Mouse (Mus musculus): ENCODE results near the gene Rab11a.
A peak's percentile ranks its signal among the peaks of the same experiment; 100 is the strongest.
"Not testable (repeated sequence)": the region's sequence is repeated elsewhere in the genome, so short reads cannot be mapped to it uniquely, and the experiment has no call there.

The Rab11a gene

GRCm38 (mm10) chr9:64747735-64748134 is 10.2 kb upstream of the Rab11a start:
- DNase-seq (ENCODE audit: low read depth, low spot score) = no peak

GRCm38 (mm10) chr9:64742453-64742852 is 4.9 kb upstream of the Rab11a start:
- no peak for DNase-seq (ENCODE audit: low read depth, low spot score)

GRCm38 (mm10) chr9:64739001-64739400 is 1.4 kb upstream of the Rab11a start:
- DNase-seq (ENCODE audit: low read depth, low spot score) = no peak

DNA sequence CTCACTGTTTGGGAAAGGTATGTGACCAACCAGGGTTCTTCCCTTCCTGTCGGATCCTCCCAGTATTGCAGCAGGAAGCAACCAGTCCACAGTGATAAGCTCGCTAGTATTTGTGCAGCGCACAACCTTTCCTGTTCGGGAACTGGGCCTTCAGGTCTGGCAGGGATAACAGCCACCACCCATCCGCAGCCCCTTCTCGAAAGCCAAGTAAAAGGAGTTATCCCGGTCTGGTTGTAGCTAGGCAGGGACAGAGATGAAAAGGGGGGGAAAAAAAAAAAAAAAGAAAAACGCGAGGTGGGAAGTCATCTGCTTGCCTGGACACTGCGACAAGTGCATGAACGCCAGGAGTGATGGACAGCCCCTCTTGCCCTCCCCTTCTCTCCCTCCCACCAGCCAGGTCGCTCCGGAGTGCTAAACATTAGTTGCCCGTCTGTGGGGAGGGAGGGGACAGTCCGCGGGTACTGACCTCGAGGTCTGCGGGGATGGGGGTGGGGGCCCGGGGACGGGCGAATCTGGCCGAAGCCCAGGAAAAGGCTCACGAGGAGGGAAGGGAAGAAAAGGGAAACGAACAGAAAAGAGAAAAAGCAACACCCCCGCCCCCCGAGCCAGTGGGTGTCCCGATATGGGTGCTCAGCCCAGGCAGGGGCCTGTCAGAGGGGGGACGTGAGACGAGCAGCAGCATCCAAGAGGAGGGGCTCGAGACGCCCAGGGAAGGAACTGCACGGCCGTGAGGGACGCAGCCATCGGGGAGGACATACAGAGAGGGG is 736 bp downstream of the Rab11a start:
- peak; percentile 41 for DNase-seq (ENCODE audit: low read depth, low spot score)

GRCm38 (mm10) chr9:64736076-64736638 is 1.4 kb downstream of the Rab11a start:
- no peak for DNase-seq (ENCODE audit: low read depth, low spot score)

DNA sequence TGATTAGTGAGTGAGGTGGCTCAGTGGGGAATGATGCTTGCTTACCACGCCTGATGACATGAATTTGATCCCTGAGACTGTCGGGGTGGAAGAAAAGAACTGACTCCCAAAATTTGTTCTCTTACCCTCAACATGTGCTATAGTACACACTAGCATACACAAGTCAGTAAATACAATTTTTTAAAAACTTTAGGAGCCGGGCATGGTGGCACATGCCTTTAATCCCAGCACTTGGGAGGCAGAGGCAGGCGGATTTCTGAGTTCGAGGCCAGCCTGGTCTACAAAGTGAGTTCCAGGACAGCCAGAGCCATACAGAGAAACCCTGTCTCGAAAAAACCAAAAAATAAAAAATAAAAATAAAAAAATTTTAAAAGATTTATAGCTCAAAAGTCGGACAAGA is 2.6 kb downstream of the Rab11a start:
- DNase-seq (ENCODE audit: low read depth, low spot score) = not testable (repeated sequence)

DNA sequence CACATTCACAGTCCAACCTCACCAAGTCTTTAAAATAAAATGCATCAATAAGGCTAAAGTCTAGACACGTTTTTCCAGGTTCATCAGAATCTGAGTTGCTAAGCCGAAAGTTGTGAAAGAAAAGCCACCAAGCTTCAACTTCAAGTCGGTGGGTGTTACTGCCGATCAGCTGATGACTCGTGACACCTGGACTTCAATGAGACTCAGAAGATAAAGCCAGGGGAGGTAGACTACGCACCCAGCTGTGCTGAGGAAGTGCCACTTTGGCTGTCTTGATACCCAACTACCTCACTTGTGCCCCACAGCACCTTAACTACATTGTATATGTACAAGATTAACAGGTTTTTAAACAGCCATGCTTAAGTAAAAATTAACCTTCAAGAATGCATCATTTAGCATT is 3.4 kb downstream of the Rab11a start:
- DNase-seq (ENCODE audit: low read depth, low spot score) = no peak

- DNase-seq (ENCODE audit: low read depth, low spot score) = no peak
These were observed 6.5 kb downstream of the Rab11a start for GRCm38 (mm10) chr9:64731029-64731560.

DNA sequence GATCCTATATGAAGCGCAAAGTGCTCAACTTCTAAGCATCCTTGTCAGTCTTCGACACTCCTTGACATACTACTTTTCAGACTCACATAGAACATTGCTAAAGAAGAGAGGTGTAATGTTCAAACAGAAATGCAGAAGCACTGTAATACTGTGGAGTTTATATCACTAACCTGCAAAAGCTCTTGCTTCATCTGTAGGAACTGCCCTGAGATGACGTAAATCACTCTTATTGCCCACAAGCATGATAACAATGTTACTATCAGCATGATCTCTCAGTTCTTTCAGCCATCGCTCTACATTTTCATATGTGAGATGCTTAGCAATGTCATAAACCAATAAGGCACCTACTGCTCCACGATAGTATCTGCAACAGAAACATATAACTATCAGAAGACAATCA is 11.1 kb downstream of the Rab11a start:
- no peak for DNase-seq (ENCODE audit: low read depth, low spot score)

GRCm38 (mm10) chr9:64719526-64720163 is 17.9 kb downstream of the Rab11a start:
- no peak for DNase-seq (ENCODE audit: low read depth, low spot score)

- not testable (repeated sequence) for DNase-seq (ENCODE audit: low read depth, low spot score)
These were observed 27.3 kb downstream of the Rab11a start for GRCm38 (mm10) chr9:64710291-64710690.

- DNase-seq (ENCODE audit: low read depth, low spot score) = no peak
These were observed 33.3 kb downstream of the Rab11a start for GRCm38 (mm10) chr9:64704073-64704840.

DNA sequence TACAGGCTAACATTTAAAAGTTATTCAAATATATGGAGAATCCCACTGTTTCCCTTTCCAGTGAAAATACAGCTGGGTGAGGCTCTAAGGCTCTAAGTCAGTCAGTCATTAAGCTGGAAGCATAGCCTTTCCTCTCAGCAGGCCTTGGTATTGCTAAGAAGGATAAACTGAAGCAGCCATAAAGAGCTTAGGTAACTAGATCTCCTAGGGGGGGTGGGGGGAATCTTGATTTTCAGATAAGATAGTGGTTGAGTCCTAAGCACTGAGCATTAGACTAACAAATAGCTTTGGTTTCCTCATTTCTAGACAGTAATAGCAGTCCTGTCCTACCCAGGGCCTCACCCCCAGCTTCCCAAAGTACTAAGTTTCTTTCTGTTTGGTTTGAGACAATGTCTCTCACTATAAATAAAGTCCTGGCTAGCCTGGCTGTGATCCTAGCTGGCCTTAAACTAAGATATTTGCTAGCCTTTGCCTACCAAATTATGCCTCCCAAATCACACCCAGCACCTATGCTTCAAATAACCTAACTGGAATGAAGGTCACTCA is 34.1 kb downstream of the Rab11a start:
- no peak for DNase-seq (ENCODE audit: low read depth, low spot score)

- DNase-seq (ENCODE audit: low read depth, low spot score) = no peak
These were observed 34.6 kb downstream of the Rab11a start for GRCm38 (mm10) chr9:64702937-64703336.

DNA sequence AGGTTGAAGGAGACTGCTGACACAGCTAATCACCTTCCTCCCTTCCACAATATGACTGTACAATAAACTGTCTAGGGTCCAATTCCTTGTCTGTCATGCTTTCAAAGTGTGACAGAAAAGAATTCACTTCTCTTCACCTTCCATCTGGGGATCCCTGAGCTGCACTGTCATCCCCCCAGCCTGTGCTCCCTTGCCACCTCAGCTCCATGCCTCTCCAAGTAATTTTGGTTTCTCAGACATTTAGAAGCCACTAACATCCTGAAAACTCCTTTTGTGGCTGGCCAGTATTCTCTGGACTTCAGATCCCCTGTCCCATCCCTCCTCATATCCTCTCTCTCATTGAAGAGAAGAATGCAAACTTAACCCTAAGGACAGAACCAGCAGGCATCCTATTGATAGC is 35.2 kb downstream of the Rab11a start:
- DNase-seq (ENCODE audit: low read depth, low spot score) = no peak

- DNase-seq (ENCODE audit: low read depth, low spot score) = no peak
These were observed 35.9 kb downstream of the Rab11a start for GRCm38 (mm10) chr9:64701651-64702050.

DNA sequence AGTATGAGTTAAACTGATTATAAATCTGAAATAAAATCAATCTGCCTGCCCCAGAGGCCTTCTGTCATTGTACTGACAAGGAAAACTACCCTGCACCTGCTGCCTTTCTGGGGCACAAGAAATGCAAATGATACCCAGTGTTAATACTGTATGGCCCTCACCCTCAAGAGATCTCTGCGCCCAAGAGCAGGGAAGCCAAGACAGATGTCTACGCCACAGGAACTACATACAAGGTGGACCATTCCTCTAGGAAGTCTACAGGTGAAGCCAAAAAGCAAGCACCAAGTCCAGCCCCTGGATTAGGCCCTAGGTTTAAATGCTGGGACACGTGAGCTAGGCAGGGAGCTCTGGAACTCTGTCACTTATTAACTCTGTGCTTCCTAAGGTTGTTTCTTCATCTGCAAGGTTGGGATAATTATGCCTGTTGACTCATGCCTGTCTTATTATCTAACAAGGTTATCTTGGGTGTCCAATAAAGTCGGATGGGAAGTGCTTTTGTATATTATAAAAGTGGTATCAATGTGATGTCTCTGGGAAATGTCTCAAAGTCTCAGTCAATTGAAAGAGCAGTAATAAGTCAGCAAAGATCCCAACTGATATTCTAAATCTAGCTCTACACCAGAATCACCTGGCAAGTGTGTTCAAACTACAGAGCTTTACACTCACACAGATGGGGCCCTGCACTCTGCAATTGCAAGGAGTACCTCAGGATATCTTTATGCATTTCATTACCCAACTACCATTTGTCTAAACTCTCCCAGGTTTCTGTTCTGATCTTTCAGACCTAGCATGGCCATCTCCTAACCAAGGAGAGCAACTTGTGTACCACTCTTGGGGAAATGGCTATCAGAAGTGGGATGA is 36.9 kb downstream of the Rab11a start:
- no peak for DNase-seq (ENCODE audit: low read depth, low spot score)

DNA sequence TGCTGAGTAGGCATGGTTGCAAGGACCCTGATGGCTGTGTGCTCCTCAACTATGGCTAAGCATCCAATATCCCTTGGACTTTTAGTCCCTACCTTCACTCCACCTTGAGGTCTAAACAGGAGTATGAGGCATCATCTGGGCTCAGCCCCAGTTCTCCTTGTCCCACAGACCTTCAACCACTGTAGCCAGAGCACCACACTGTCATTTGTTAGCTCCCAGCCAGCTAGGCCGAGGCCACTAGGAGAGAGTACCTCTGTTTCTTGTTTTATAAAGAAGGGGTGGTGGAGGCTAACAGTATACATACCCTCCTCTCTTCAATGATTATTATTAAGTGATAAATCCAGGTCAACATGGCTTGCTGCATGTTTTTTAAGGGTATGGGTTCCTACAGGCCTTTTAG is 39.0 kb downstream of the Rab11a start:
- DNase-seq (ENCODE audit: low read depth, low spot score) = no peak

- no peak for DNase-seq (ENCODE audit: low read depth, low spot score)
These were observed 39.9 kb downstream of the Rab11a start for GRCm38 (mm10) chr9:64697677-64698076.

DNA sequence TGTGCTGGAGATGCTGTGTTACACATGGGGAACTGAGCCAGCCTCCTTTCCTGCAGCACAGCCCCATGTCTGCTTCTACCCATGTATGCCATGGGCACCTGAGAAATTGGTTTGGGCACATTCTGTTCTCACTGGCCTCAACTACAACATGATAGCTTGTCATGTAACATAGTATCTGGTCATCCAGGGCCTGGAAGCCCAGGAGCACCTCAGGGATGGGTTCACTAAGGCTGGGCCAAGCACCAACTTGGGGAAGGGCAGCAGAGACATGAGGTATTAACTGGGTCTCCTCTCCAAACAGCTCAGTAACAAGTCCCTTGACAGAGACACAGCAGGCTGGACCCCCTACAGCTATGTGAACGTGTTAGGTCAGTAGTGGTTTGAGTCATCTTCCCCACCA is 40.6 kb downstream of the Rab11a start:
- no peak for DNase-seq (ENCODE audit: low read depth, low spot score)

DNA sequence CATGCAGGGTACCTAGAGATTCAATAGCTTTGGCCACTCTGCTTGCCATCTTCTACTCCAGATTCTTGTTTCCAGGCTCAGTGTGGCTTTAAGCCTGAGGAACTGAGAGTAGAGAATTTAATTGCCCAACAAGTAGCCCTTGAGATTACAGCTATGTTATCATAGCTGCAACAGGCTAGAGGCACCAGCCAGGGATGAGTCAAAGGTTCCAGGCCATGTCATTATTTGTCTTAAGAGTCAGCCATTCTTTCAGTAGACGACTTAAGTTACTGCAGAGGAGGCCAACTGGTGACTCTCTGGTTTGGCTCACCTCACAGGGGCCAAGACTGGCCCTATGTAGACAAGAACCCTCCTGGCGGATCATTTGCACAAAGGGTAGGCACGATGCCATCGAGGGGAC is 41.2 kb downstream of the Rab11a start:
- DNase-seq (ENCODE audit: low read depth, low spot score) = no peak
